Mouse (Mus musculus) gastrocnemius, adult 18-20 months (tissue): ENCODE data around the gene Akr1b3. TPM values are rescaled to one million over a fixed set of nuclear protein-coding genes. Genes with fewer than 3 reads are reported as not detected.
"Not testable (repeated sequence)": the region's sequence is repeated elsewhere in the genome, so short reads cannot be mapped to it uniquely, and the experiment has no call there.

Experiments
- DNase-seq: peaks from one replicate; pipeline ENCODE4 v3.0.0; 2021; ENCODE audit warnings: low spot score
- total RNA-seq, 2 experiments: library from RNA; stranded (reverse); gene quantifications; 2 replicates each; pipeline ENCODE4 v1.2.3; 2021

Akr1b3 gene
- total RNA-seq, 2 experiments from 2014 or later, result 171 to 189 TPM

DNA sequence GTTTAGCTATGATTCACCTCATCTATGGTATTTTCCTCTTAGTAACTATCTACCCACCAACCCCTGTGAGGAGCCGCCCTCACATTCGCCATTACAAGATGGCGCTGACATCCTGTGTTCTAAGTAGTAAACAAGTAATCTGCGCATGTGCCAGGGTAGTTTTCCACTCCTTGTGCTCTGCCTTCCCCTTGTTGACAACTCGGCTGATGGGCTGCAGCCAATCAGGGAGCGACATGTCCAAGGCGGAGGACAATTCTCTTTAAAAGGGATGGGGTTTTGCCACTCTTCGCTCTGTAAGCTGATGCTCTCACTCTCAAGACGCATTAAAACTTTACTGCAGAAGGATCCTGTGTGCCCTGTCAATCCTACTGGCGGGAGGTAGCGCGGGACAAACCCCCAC, 14.5 kb upstream of the Akr1b3 start:
- not testable (repeated sequence) for DNase-seq

DNA sequence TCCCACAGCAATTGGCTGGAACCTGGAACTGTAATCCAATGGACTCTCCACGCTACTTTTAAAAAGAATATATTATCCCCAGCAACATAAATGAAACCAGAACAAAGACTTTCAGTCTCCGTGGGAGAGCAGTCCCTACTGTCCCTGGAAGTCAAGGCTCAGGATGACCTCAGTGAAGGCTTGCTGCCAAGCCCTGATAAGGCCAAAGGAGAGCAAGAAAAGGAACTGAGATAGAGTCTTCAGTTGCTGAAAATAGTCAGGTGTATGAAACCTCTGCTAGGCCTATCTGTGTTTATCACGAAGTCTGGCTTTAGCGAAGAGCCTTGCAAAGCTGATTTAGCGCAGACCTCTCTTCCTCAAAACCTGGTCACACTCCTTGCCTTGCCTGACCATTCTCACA, 14.1 kb upstream of the Akr1b3 start:
- no peak for DNase-seq

DNA sequence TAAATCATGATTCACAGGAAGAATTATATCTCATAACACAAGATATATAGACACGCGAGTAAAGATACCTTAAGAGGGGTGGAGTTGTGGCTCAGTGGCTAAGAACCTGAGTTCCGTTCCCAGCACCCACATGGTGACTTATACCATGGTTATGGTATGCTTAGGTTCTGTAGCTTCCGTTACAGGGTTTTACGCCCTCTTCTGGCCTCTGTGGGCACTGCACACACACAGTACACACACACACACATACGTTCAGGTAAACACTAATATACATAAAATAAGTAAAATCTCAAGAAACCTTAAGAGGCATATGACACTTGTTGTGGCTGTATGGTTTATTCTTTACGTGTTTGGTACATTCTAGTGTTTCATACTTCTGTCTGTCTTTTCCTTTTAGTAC, 4.8 kb upstream of the Akr1b3 start:
- no peak for DNase-seq

DNA sequence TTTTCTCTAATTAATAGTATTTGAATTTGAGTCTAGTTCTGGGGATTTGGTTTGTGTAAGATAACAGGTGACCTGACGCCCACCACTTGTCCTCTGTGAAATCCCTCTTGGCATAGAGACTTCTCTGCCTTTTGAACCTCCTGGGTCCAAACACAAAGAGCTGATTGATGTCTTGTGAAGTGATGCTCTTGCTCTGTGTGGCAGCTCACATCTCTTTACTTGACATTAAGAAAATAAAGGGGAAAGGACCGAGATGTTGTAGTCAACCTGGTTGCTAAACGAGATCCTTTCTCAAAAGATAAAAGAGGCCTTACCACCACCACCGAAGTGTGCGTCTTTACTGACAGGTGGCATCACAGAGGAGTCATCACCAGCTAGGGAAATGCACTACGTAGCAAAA, 1.4 kb upstream of the Akr1b3 start:
- no peak for DNase-seq

DNA sequence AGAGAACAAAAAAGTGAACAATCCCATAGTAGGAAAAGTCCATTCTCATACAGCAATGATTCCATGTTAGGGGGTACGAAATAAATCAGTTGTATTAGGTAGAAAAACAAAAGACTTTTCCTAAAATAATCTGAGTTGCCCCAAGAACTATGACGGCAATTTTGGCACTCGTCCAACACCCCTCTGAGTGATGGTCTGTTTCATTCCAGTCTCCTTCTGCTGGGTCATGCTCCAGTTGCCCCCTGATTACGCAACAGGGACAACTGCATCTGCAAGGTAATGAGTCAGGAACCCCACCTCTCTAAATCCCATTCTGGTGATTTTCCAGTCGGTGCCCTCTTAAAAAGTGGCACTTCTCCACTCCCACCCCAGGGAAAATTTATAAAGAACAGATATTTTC, 894 bp upstream of the Akr1b3 start:
- no peak for DNase-seq

DNA sequence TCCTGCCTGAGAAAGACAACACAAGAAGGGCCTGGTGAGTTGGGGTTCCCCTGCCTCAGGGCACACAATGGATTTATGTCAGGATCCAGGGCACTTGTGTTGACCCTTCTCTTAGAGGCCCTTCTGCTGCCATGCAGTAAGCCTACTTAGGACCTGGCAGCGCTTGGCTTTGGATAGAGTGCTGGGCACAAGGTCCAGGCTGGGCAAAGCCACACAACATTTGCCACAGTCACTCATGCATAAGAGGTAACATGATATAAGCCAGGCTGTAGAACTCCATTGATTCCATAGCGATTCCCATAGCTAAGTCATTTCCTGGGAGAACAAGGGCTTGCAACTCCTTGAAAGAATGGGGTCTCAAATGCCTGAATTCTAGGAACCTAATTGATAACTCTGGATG, 3.4 kb downstream of the Akr1b3 start:
- peak; percentile 79 for DNase-seq

DNA sequence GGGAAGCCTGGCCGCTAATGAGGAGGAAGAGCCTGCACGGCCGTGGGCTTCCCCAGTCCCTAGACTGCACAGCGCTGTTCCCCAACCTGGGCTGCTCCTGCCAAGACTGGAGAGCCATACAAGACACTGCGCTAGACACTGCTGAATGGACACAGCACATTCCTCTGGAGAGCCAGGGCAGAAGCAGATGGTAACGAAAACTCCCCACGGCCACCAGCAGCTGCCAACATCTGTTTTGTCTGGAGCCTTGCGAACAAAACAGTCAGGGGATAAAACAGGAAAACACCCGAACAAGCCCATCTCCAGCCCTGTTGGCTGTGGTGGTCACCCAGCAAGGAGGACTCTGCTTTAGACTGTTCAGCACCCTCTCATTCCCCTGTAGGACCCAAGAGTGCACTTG, 3.9 kb downstream of the Akr1b3 start:
- peak; percentile 9 for DNase-seq

DNA sequence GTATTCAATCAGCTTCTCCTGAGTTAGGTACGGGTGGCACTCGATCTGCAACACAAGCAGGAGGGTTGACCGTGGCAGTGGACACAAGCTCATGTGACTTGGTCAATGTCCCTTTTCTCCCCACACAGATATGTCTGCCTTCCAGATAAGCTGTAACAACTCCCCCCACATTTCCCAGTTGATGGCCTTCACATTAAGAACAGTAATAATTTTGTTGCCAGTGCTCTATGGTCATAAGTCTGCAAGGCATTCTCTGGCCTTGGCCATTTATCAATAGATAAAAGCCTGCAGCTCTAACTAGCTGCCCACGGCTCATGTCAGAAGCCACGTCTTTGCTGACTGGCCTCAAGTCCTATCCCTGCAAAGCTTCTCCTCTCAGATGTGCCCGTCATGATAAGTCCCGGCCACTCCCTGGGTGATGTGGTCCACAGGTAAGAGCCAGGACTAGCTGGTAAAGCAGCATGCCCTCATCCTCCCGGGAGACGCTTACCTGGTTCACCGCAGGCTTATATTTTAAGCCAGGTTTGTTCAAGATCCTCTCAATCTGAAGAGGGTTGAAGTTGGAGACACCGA, 7.2 kb downstream of the Akr1b3 start:
- no peak for DNase-seq

DNA sequence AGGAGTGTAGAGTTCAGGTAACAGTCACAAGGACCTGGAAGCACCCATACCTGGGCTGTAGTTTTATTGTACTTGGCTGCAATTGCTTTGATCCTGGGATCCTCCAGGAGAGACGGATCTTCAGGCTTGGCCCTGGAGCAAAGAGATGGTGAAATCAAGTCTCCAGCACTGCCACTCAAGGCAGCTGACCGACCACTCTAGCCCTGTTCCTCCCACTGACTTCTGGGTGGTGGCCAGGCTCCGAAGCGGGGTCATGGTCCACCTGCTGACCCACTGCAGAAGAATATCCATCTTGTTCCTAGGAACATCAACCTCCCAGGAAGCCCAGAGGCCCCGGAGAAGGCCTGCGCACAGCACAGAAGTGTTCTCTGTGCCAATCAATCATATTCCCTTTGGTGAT, 7.8 kb downstream of the Akr1b3 start:
- no peak for DNase-seq

DNA sequence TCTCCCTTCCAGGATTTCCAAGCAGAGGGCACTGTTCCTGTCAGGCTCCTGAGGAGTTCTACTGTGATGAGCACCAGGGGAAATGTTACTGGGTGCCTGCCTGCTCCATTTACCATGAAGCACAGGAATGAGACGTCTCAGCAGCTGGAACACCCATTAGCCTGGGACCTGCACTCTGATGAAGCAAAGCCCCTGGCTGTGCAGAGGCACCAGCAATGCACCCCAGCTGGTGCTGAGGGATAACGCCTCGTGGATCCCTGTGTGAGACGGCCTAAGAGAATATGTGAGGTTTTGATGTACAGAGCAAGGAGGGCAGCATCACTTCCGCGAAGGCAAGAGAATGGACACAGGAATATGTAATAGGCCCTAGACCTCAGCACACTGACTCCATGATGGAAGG, 10.5 kb downstream of the Akr1b3 start:
- DNase-seq, result no peak

DNA sequence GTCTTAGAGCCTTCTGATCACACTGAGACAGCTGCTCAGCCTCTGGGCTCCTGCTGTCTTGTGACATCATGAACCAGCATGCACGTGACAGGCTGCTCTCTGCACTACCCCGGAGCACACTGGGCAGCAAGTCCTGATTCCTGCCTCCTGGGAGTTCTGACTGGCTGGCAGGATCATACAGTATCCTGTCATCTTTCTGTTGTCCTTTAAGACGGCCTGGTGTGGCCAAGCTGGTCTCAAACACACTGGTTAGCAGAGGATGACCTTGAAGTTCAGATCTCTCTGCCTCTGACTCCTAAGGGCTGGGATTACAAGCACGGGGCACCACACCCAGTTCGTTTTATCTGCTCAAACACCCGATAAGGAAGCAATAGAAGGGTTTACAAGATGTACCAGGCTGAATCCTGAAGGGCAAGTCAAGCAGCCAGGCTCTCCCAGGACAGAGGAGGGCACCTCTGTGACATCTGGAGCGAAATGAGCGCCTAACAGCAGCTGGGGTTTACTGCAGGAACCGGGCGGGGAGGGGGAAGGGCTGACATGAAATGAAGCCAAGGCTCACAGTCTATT, 12.5 kb downstream of the Akr1b3 start:
- DNase-seq, result peak; percentile 59

DNA sequence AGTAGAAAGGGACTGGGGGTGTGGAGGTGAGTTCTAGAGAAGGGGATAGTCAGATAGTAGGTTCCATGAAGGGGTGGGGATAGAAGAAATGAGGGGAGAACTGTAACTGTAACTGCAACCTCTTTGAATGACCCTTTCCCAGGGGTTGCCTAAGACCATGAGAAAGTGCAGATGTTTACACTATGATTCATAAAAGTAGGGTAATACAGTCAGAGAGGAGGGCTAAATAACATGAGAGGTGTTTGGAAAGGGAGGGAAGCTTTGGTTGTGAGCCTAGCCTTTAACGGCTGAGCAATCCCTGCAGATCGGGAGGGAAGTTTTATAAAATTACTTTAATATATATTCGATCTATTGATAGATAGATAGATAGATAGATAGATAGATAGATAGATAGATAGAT, 20.2 kb downstream of the Akr1b3 start:
- DNase-seq, result no peak

DNA sequence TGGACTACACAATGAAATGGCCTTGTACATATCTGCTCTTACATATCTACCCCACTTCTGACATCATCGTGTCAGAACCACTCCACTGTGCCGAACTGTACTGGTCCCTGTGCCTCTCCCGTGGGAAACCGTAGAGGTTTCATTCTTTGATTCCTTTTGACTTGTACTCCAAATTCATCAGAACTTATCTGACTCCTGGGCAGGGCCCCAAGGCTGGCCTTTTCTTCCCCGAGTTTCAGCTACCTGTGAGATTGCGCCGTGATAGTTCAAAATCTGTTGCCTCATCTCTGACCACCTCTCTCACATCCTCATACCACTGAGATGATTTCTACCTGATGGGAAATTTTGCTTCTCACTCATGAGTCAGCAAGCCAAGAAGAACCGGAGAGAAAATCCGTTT, 21.8 kb downstream of the Akr1b3 start:
- DNase-seq, result no peak

DNA sequence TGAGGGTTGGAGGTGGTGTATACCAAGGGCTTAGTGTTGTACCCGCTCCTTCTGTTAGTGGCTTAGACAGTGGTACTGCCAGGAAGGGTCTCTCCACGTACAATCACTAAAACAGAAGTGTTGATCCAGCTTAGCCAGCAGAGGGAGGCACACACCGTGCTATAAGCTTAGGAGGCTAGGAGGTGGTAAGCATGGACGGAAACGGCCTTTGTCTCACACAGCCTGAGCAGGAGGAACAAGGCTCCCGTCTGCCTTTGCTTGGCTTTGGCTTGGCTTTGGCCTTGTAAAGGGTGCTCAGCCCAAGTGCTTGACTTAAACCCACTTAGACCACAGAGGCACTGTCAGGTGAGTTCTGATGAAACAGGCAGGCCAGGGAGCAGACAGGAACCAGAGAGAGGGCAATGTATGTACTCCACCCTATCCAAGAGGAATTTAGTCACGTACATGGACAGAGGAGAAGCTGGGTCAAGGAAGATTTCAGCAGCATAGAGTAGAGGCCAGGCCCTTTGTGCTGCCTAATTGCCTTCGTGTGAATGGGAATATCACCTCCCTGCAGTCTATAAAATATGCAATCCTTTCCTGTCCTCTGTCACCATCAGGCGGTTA, 24.3 kb downstream of the Akr1b3 start:
- DNase-seq, result peak; percentile 72

DNA sequence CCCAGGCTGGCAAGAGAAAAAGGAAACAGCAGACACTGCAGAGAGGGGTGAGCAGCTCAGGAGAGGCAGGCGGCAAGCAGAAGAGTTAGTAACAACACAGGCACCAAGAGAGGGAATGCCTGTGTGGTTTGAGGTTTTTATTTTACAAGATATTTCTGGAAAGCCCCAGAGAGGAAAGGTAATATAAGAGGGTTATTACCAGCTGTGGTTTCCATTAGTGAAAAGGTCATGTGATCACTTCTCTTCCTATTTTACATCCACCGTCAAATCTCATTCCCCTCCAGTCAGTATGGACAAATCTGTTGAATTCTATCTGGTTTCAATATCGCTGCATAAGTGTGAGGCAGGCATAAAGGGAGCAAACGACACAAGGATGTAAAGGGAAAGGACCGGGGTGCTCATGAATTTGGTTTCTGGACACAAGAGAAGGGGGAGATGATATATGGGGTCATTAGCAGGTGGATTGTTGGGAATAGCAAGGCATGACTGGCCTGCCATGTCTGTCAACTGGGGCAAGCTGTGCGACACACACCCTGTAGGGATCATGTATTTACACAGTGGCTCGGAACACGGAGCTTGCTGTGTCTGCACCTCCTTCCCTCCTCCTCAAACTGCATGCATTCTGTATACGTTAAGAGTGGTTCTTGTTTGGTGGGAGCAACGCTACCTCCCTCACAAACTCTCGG, 24.9 kb downstream of the Akr1b3 start:
- no peak for DNase-seq

DNA sequence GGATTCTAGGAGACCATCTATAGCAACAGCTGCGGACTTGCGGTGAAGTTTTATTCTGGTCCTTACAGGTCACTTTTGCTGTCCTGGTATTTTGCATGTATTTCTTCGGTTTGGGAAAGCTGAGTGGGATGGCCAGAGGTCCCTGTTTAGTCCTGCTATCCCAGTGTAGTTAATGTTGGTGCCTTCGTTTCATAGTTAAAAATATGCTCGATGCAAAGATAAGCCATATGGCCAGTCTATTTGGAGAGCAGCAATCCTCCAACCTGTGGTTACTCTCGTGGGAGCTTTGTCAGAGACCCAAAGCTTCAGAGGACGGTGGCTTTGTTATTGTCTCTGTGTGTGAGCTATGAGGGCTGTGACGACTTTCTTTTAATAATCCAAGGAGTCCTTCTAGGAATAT, 26.6 kb downstream of the Akr1b3 start:
- no peak for DNase-seq

DNA sequence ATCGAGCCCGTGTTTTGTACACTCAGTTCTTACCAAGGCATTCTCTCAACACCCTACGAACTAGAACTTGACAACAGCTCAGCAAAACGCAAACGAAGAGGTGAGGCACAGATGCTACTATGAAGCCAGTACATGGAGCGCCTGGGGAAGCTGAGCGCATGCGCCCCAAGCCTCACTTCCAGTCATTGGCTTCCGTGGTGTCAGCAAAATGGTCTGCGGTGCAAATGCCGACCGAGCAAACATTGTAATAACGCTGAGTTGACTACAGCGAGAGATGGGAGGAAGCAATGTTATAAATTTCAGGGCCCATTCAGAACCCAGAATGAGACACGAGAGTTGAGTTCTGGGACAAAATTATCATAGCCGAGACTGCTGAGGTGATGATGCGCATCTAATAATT, 27.2 kb downstream of the Akr1b3 start:
- no peak for DNase-seq

DNA sequence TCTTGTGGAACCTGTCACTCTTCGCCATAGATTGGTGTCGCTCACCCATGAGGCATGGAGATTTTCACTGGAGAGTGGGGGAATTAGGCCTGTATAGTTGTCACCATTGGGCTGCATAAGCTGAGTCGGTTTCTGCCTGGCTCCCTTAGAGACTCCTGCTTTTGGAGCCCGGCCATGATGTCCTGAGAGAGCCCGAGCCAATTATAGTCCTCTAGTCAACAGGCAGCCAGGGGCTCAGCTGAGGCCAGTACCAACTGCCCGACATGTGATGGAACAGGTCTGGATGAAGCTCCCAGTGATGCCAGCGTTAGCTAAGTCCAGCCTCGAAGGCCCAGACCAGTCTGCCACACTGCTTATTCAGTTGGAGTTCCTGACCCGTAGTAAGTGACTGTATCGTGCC, 29.2 kb downstream of the Akr1b3 start:
- peak; percentile 84 for DNase-seq

DNA sequence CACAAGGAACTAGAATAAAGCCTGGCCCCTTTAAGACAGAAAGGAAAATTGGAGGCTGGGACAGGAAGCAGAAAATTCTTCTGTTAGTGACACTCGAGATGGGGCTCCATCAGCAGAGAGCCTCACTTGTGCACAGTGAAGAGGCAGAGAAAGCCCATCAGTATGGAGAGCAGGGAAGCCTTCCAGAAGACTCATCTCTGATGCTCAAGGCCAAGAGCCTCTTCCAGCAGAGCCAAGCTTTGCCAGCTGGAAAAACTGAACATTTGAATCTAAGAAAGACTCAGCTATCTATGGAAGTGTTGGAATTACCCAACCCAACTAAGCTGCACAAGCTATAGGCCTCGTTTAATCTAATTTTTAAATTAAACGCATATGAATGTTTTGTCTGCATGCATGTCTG, 30.4 kb downstream of the Akr1b3 start:
- no peak for DNase-seq

DNA sequence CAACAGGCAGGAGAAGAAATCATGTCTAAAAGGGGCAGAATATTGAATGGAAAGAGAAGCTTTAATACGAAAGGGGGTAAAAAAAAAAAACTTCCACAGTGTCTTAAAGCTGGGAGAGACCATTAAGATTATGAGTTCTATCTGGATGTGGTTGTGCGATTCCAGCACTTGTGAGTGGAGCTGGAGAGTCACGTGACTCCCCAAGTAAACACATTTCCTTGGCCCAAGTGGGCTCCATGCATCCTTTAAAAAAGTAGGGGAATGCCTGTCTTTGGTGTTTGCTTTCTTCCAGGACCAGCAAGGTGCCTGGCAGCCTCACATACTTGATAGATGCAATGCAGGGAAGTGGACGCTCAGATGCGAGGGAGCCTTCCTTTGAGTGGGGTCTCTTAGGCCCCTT, 38.9 kb downstream of the Akr1b3 start:
- no peak for DNase-seq

DNA sequence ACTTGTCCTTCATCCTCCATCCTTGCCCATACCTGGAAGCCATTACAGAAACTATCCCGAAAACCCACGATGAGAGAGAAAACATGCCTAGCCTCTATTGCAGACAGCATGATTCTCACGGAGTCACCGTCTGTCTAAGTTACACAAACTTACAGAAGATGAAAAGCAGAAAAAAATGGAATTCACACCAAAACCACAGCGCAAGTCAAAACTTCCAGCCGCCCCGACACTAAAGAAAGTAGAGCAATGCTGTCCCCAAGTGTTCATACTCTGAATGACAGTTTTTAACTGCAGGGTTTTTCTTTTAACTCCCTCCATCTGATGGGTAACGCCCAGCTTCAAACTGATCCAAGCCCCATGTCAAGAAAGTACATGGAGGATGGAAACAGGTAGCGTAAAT, 39.6 kb downstream of the Akr1b3 start:
- peak; percentile 72 for DNase-seq

DNA sequence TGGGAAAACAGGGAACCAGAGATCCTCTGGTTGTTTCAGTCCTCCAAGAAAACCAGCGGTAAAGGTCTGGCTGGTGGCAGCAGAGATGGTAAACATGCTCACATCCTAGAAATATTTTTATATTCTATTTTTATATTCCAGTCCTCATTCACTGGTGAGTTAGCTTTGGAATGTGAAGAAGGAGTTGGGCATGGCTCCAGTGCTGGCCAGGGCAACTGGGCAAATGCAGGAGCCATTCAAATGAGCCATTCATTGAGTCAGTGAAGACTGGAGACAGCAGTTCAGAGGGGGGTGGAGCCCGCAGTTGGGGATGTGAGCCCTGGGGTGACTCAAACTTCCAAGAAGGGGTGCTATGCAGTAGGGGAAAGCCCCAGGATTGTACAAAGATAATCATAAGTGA, 42.9 kb downstream of the Akr1b3 start:
- peak; percentile 21 for DNase-seq

DNA sequence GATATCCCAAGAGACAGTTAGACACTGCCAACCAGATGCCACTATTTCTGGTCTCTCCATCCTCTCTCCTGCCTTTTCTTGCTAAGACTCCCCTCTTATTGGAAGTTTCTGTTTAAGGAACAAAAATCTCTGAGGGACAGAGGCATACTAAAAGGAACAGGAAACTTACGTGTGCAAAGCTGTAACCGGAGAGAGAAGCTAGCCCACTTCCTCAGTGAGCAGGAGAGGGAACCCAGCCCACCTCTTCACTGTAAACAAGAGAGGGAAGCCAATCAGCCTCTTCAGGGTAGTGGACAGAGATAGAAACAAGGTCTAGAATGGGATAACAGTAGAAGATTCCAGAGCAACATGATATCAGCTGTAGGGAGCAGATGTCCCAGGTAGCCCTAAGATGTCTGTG, 44.2 kb downstream of the Akr1b3 start:
- no peak for DNase-seq
